Mouse (Mus musculus): ENCODE data around the gene Tmem128. TPM values are rescaled to one million over a fixed set of nuclear protein-coding genes. Genes with fewer than 3 reads are reported as not detected.

Tmem128 gene
- total and polyA plus RNA-seq, 3 experiments: 55.9 to 78.9 TPM; not detected in 1

DNA sequence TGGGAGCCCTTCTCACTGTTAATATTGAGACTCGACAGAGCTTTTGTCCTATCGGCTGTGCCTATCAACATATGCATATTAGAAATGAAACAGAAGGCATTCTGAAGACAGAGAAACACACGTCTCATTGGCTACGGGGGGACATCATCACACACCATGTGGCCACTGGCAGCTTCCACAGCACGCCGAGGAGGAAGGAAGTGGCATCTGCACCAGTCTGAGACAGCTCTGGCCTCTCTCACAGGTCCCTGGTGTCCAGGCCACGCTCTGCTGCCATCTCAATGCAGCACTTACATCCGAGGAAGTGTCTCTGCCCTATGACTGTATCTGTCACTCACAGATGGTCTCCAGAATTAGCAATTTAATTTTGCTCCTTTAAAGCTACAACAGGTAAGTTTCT lies 48.3 kb upstream of the Tmem128 start:
- Histone ChIP-seq H3K27ac (ENCODE audit: control insufficient read depth, low read depth, low read length) (no peak overlapping the region), H3K4me1 (ENCODE audit: control insufficient read depth in 1 of 2, insufficient read depth in 2 of 2, low read length in 2 of 2) (peaks cover 5 to 10% of the 10 kb centered on the region in 2 experiments; a peak in 3 of 4 replicates), H3K4me3 (ENCODE audit: control insufficient read depth in 1 of 2, insufficient read depth in 1 of 2, low read depth in 2 of 2, low read length in 2 of 2) (no peak overlapping the region), H3K27me3 (ENCODE audit: control insufficient read depth in 1 of 2, insufficient read depth in 2 of 2, low read length in 2 of 2) (no peaks in the 10 kb centered on the region), H3K9me3 (replicated peaks; ENCODE audit: insufficient read depth, low read length) (no peaks in the 10 kb centered on the region), H3K79me2 (ENCODE audit: control insufficient read depth, insufficient read depth, low read length, poor library complexity) (no peaks in the 10 kb centered on the region), H3K9ac (ENCODE audit: control insufficient read depth, low read depth, low read length, poor library complexity, severe bottlenecking) (no peak overlapping the region), H3K36me3 (ENCODE audit: control insufficient read depth in 1 of 2, insufficient read depth in 2 of 2, low read length in 2 of 2) (peaks cover 5 to 8% of the 10 kb centered on the region in 2 experiments)
- no peak for DNase-seq (ENCODE audit: low read depth, low spot score)
- TF ChIP-seq CHD1 (IDR thresholded peaks at IDR 0.05; ENCODE audit: low read depth, low read length) (no peak), EP300 (IDR thresholded peaks at IDR 0.05; ENCODE audit: low read depth in 1 of 2, low read length in 2 of 2) (no peak), POLR2AphosphoS5 (IDR thresholded peaks at IDR 0.05; ENCODE audit: borderline replicate concordance, low read depth, low read length) (no peak), MAZ (IDR thresholded peaks at IDR 0.05; ENCODE audit: low read depth, low read length) (no peak), GABPA (IDR thresholded peaks at IDR 0.05; ENCODE audit: low read depth, low read length) (no peak), ETS1 (IDR thresholded peaks at IDR 0.05; ENCODE audit: low read depth, low read length) (no peak), RAD21 (IDR thresholded peaks at IDR 0.05; ENCODE audit: low read depth, low read length) (no peak), ZMIZ1 (IDR thresholded peaks at IDR 0.05; ENCODE audit: low read depth, low read length) (no peak), MXI1 (IDR thresholded peaks at IDR 0.05; ENCODE audit: low read depth, low read length) (no peak), POLR2AphosphoS2 (IDR thresholded peaks at IDR 0.05; ENCODE audit: low read length) (no peak), GATA1 (IDR thresholded peaks at IDR 0.05; ENCODE audit: low read depth, low read length) (no peak), USF2 (IDR thresholded peaks at IDR 0.05; ENCODE audit: borderline replicate concordance in 1 of 2, insufficient read depth in 1 of 2, low read depth in 1 of 2, low read length in 2 of 2) (no peak), E2F4 (IDR thresholded peaks at IDR 0.05; ENCODE audit: borderline replicate concordance, low read depth, low read length) (no peak), KAT2A (conservative IDR thresholded peaks at IDR 0.05; ENCODE audit: low read depth, low read length) (no peak), MYB (IDR thresholded peaks at IDR 0.05; ENCODE audit: low read depth, low read length) (no peak), ELF1 (IDR thresholded peaks at IDR 0.05; ENCODE audit: low read depth, low read length) (no peak), NELFE (IDR thresholded peaks at IDR 0.05; ENCODE audit: low read depth, low read length) (no peak), ZC3H11A (IDR thresholded peaks at IDR 0.05; ENCODE audit: low read depth, low read length) (no peak), MAFK (IDR thresholded peaks at IDR 0.05; ENCODE audit: borderline replicate concordance, low read depth, low read length) (no peak), TAL1 (IDR thresholded peaks at IDR 0.05; ENCODE audit: low read length) (no peak)

GRCm38 (mm10) chr5:38213009-38213408 lies 47.0 kb upstream of the Tmem128 start:
- peaks cover 1% of the 10 kb centered on the region; the same call in 1 of the 2 replicates for H3K79me2 ChIP-seq (ENCODE audit: control insufficient read depth, insufficient read depth, low read length, poor library complexity)
- DNase-seq (ENCODE audit: low read depth, low spot score): no peak
- peaks cover 5 to 8% of the 10 kb centered on the region in 2 experiments for H3K36me3 ChIP-seq (ENCODE audit: control insufficient read depth in 1 of 2, insufficient read depth in 2 of 2, low read length in 2 of 2)
- no peak for TF ChIP-seq GABPA (IDR thresholded peaks at IDR 0.05; ENCODE audit: low read depth, low read length)
- TF ChIP-seq ELF1 (IDR thresholded peaks at IDR 0.05; ENCODE audit: low read depth, low read length): no peak
- TF ChIP-seq POLR2AphosphoS5 (IDR thresholded peaks at IDR 0.05; ENCODE audit: borderline replicate concordance, low read depth, low read length): no peak
- no peak for TF ChIP-seq ZNF384 (IDR thresholded peaks at IDR 0.05; ENCODE audit: low read depth, low read length)
- TF ChIP-seq NRF1 (IDR thresholded peaks at IDR 0.05; ENCODE audit: insufficient read depth, low read depth, low read length, poor library complexity, severe bottlenecking): no peak
- TF ChIP-seq MAZ (IDR thresholded peaks at IDR 0.05; ENCODE audit: low read depth, low read length): no peak
- TF ChIP-seq CHD1 (IDR thresholded peaks at IDR 0.05; ENCODE audit: low read depth, low read length): no peak
- no peak for TF ChIP-seq RCOR1 (IDR thresholded peaks at IDR 0.05; ENCODE audit: low read depth, low read length)
- no peak for TF ChIP-seq CHD2 (IDR thresholded peaks at IDR 0.05; ENCODE audit: low read length)
- peaks cover 5 to 10% of the 10 kb centered on the region in 2 experiments; a peak in 3 of 4 replicates for H3K4me1 ChIP-seq (ENCODE audit: control insufficient read depth in 1 of 2, insufficient read depth in 2 of 2, low read length in 2 of 2)
- no peaks in the 10 kb centered on the region for H3K9me3 ChIP-seq (replicated peaks; ENCODE audit: insufficient read depth, low read length)
- no peak overlapping the region for H3K4me3 ChIP-seq (ENCODE audit: control insufficient read depth in 1 of 2, insufficient read depth in 1 of 2, low read depth in 2 of 2, low read length in 2 of 2)
- no peak overlapping the region for H3K27ac ChIP-seq (ENCODE audit: control insufficient read depth, low read depth, low read length)
- no peaks in the 10 kb centered on the region for H3K27me3 ChIP-seq (ENCODE audit: control insufficient read depth in 1 of 2, insufficient read depth in 2 of 2, low read length in 2 of 2)
- no peak overlapping the region for H3K9ac ChIP-seq (ENCODE audit: control insufficient read depth, low read depth, low read length, poor library complexity, severe bottlenecking)

All from MEL (cell line).